8 mouse cellular contexts compared by ENCODE assay signal in genomic region chr12:111946716-111947115, GRCm38 (mm10). TPM values are rescaled to one million over a fixed set of nuclear protein-coding genes. Genes with fewer than 3 reads are reported as not detected.
A peak's percentile ranks its signal among the peaks of the same experiment; 100 is the strongest.
DNase-seq lines count a peak whose midpoint lies in the region; ATAC-seq and TF ChIP-seq lines count a peak whose summit lies in the region.

No protein-coding gene starts in this region.

- H3K27me3 ChIP-seq in myocyte (ENCODE audit: control insufficient read depth, insufficient read depth, insufficient read length) = no peaks in the 10 kb centered on the region

- peak overlapping the region; percentile 44 for H3K4me2 ChIP-seq in myocyte (ENCODE audit: low read depth)

- intact Hi-C loops in heart, postnatal 14 days (cut with DNase I) = loop anchor here (1.0 to 5.0 kb wide), 3 partner anchors 68 to 224 kb away; no protein-coding TSS in a partner anchor
- intact Hi-C loops in left cerebral cortex, postnatal 4 days (cut with DNase I) = no loop called here

- no peak for TF ChIP-seq POLR2A in myocyte (IDR thresholded peaks at IDR 0.05; ENCODE audit: insufficient read length, low read depth)

- peak; percentile 80 for TF ChIP-seq CTCF in layer of hippocampus, adult 2 months (conservative IDR thresholded peaks at IDR 0.05)

- peak; percentile 43 for ATAC-seq in common myeloid progenitor, adult 5-6 weeks (replicated peaks; ENCODE audit: low read depth, poor library complexity, severe bottlenecking)

- no peak overlapping the region for H3ac ChIP-seq in myocyte (ENCODE audit: control insufficient read depth, insufficient read length)

- DNase-seq in layer of hippocampus, adult 2 months (ENCODE audit: low spot score in 2 of 2) = peak; percentile 42 to 47
- DNase-seq in layer of hippocampus, postnatal 36 days = no peak
- DNase-seq in MN1 (ENCODE audit: low spot score) = peak; percentile 81
- DNase-seq in heart, postnatal 14 days = peak; percentile 63 to 70
- peak; percentile 52 for DNase-seq in left cerebral cortex, postnatal 4 days
- peak; percentile 74 for DNase-seq in yolk sac, embryonic 10.5 days (ENCODE audit: low spot score)

- H3K4me3 ChIP-seq in layer of hippocampus, adult 2 months = no peak overlapping the region
- no peak overlapping the region for H3K4me3 ChIP-seq in myocyte

- H3K36me3 ChIP-seq in myocyte (ENCODE audit: control insufficient read depth, insufficient read depth) = no peaks in the 10 kb centered on the region

- no peaks in the 10 kb centered on the region for H3K79me2 ChIP-seq in myocyte (ENCODE audit: control insufficient read depth, insufficient read depth)

- 0 out of 2 replicates have a peak overlapping the region, but pooled peaks have one; percentile 14 for H3K27ac ChIP-seq in layer of hippocampus, adult 2 months

TF ChIP-seq in myocyte, 11 proteins besides CTCF, POLR2A, EP300 and RAD21:
- TF ChIP-seq E2F4 (IDR thresholded peaks at IDR 0.05; ENCODE audit: insufficient read depth) (no peak), TCF3 (IDR thresholded peaks at IDR 0.05; ENCODE audit: insufficient read length, low read depth) (no peak), CEBPB (IDR thresholded peaks at IDR 0.05; ENCODE audit: insufficient read depth, poor library complexity, severe bottlenecking) (no peak), SRF (IDR thresholded peaks at IDR 0.05; ENCODE audit: control insufficient read depth, insufficient read length, low read depth) (no peak), MAX (IDR thresholded peaks at IDR 0.05; ENCODE audit: low read depth) (no peak), POLR2AphosphoS2 (IDR thresholded peaks at IDR 0.05; ENCODE audit: insufficient read length, low read depth) (no peak), USF1 (IDR thresholded peaks at IDR 0.05; ENCODE audit: low read depth) (no peak)

RNA-seq across cellular contexts. Expression of gene Atp5mpl, which starts 20.1 kb away (rescaled TPM):
- total RNA-seq in layer of hippocampus, adult 2 months (2021) = 100 to 1,000 TPM; 331 to 353 TPM
- 100 to 1,000 TPM; 357 to 419 TPM for total RNA-seq in layer of hippocampus, postnatal 36 days (2021)
- total RNA-seq in common myeloid progenitor, adult 5-6 weeks (2017) = 466 and 542 TPM in 2 replicates
- total RNA-seq in heart, postnatal 14 days (2021) = 1,000 to 10,000 TPM; 1,406 to 1,431 TPM
- total RNA-seq in left cerebral cortex, postnatal 4 days (2021) = 100 to 1,000 TPM; 363 to 384 TPM
- 645 TPM for polyA plus RNA-seq in myocyte (2012; fragmentation: generic; extraction: Trizol)

RNA-seq across cellular contexts. Expression of gene Tdrd9, which starts 24.6 kb away (rescaled TPM):
- under 1 TPM in 1 of 2 experiments, not detected in 1; 0.44 TPM for total RNA-seq in layer of hippocampus, adult 2 months (2021)
- under 1 TPM; 0.30 to 0.33 TPM for total RNA-seq in layer of hippocampus, postnatal 36 days (2021)
- 0.09 TPM in 1 of 2 replicates, not detected in the other for total RNA-seq in common myeloid progenitor, adult 5-6 weeks (2017)
- total RNA-seq in heart, postnatal 14 days (2021) = 1 to 10 TPM in 1 of 2 experiments, under 1 TPM in 1; 0.17 to 1.1 TPM
- under 1 TPM; 0.34 to 0.56 TPM for total RNA-seq in left cerebral cortex, postnatal 4 days (2021)
- polyA plus RNA-seq in myocyte (2012; fragmentation: generic; extraction: Trizol) = 1.7 TPM

RNA-seq across cellular contexts. Expression of gene Rd3l, which starts 34.4 kb away (rescaled TPM):
- total RNA-seq in layer of hippocampus, adult 2 months (2021) = not detected
- total RNA-seq in layer of hippocampus, postnatal 36 days (2021) = not detected
- total RNA-seq in common myeloid progenitor, adult 5-6 weeks (2017) = not detected in 2 replicates
- total RNA-seq in heart, postnatal 14 days (2021) = under 1 TPM in 1 of 2 experiments, not detected in 1; 0.34 TPM
- total RNA-seq in left cerebral cortex, postnatal 4 days (2021) = not detected
- not detected for polyA plus RNA-seq in myocyte (2012; fragmentation: generic; extraction: Trizol)

RNA-seq across cellular contexts. Expression of gene Ppp1r13b, which starts 38.8 kb away (rescaled TPM):
- 100 to 1,000 TPM; 101 to 106 TPM for total RNA-seq in layer of hippocampus, adult 2 months (2021)
- 100 to 1,000 TPM in 1 of 2 experiments, 10 to 100 TPM in 1; 92.0 to 104 TPM for total RNA-seq in layer of hippocampus, postnatal 36 days (2021)
- total RNA-seq in common myeloid progenitor, adult 5-6 weeks (2017) = 12.7 and 18.3 TPM in 2 replicates
- total RNA-seq in heart, postnatal 14 days (2021) = 10 to 100 TPM; 21.1 to 21.5 TPM
- total RNA-seq in left cerebral cortex, postnatal 4 days (2021) = 10 to 100 TPM; 58.1 to 60.3 TPM
- 7.4 TPM for polyA plus RNA-seq in myocyte (2012; fragmentation: generic; extraction: Trizol)

Comparison
In these comparisons a context has a peak if more than half of its experiments do, and no peak if none do; other contexts are left out.
1. DNase-seq: peak in layer of hippocampus, adult 2 months (2 of 2), MN1 (single experiment), heart, postnatal 14 days (2 of 2), left cerebral cortex, postnatal 4 days (single experiment) and yolk sac, embryonic 10.5 days (single experiment); none in layer of hippocampus, postnatal 36 days (0 of 2).